Mouse (Mus musculus): ENCODE measurements around the gene Cactin.
A peak's percentile ranks its signal among the peaks of the same experiment; 100 is the strongest.

The Cactin gene

GRCm38 (mm10) chr10:81318589-81319329 lies 2.1 kb upstream of the Cactin start:
- no peak for DNase-seq (ENCODE audit: low read depth, low spot score)

DNA sequence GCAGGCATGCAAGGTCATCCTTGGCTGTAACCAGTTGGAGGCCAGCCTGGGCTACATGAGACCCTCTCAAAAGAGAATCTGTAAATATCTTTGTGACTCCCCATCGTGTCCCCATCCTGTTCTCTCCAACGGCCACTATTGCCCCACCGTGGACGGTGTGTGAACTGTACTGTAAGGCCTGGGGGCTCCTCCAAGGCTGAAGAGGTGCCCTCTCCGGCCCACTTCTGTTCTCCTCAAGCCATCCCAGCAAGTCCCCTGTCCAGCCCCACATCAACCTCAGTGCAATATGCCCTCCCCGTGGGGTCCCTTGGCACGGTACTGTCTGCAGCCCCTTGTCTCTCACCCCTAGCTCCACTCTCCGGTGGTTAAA lies 1.6 kb upstream of the Cactin start:
- DNase-seq (ENCODE audit: low read depth, low spot score), result peak; percentile 43

- no peak for DNase-seq (ENCODE audit: low read depth, low spot score)
Measured at GRCm38 (mm10) chr10:81319741-81320549, 958 bp upstream of the Cactin start.

DNA sequence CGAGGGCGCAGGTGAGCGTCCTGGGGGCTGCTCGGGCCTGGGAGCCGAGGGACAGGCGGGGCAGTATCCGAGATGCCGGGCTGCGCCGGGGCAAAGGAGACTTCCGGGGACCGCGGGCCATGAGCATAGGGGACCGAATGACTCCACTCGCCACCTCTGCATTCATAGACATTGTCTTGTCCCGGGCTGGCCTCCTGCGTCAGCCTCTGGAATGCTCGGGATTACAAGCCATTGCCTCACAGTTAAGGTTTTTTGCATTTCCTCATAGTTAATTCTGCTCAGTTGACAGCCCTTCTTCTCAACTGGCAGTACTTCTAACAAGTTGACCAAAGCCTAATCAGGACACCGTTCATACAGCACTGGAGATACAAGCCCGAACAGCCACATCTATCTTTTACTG lies 533 bp downstream of the Cactin start:
- no peak for DNase-seq (ENCODE audit: low read depth, low spot score)

DNA sequence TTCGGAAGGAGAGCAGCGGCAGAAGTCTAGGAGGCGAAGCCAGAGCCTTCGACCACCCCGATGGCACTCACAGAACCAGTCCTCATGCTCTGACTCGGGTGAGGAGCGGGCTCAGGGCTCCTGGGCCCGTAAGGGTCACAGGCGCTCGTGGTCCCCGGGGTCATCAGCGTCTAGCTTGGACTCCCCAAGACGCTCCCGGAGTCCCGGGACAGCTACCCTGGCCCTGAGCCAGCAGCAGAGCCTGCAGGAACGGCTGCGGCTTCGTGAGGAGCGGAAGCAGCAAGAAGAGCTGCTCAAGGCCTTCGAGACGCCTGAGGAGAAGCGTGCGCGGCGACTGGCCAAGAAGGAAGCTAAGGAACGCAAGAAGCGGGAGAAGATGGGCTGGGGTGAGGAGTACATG lies 1.5 kb downstream of the Cactin start:
- DNase-seq (ENCODE audit: low read depth, low spot score), result no peak

GRCm38 (mm10) chr10:81323141-81323775 lies 2.4 kb downstream of the Cactin start:
- DNase-seq (ENCODE audit: low read depth, low spot score), result no peak

DNA sequence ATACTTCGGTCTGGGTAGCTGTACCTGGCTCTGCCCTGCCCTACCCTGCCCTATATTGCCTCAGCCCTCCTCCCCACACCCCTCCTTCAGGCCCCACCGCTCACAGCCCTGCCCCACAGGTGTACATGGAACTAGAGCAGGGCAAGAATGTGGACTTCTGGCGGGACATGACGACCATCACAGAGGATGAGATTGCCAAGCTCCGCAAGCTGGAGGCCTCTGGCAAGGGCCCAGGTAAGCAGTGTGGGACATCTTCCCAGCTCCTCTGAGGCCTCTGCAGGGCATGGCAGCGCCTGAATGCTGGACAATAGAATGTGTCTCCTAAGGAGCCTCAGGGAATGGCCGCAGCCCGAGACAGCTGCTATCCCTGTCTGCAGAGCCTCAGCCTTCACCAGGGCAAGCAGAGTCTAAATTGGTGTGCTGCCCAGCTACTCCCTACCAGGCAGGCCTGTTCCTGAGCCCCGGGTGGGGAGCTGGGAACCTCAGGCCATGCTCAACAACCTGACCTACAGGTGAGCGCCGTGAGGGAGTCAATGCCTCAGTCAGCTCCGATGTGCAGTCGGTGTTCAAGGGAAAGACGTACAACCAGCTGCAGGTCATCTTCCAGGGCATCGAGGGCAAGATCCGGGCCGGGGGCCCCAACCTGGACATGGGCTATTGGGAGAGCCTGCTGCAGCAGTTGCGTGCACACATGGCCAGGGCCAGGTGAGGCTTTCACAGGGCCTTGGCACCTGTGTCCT lies 3.1 kb downstream of the Cactin start:
- DNase-seq (ENCODE audit: low read depth, low spot score), result no peak

DNA sequence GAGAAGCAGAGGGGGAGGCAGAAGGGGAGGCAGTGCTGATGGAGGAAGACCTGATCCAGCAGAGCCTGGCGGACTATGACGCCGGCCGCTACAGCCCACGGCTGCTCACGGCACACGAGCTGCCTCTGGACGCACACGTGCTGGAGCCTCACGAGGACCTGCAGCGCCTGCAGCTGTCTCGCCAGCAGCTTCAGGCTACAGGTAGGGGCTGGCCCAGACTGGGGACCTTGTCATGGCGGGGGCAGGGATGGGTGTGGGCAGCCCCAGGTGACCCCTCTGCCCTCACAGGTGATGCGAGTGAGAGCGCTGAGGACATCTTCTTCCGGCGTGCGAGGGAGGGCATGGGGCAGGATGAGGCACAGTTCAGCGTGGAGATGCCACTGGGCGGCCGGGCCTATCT lies 4.3 kb downstream of the Cactin start:
- no peak for DNase-seq (ENCODE audit: low read depth, low spot score)

DNA sequence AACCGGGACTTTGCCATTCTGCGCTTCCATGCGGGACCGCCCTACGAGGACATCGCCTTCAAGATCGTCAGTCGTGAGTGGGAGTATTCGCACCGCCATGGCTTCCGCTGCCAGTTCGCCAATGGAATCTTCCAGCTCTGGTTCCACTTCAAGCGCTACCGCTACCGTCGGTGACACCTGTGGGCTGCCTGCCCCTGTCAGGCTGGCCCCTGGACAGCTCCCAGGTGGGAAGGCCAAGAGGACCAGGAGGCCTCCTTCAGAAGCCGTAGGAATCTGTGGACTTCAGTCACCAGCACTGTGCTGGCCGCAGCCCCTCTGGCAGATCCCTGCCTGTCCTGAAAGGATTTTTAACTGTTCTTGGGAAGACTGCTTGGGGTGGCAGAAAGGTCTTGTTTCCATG lies 4.9 kb downstream of the Cactin start:
- DNase-seq (ENCODE audit: low read depth, low spot score), result no peak

DNA sequence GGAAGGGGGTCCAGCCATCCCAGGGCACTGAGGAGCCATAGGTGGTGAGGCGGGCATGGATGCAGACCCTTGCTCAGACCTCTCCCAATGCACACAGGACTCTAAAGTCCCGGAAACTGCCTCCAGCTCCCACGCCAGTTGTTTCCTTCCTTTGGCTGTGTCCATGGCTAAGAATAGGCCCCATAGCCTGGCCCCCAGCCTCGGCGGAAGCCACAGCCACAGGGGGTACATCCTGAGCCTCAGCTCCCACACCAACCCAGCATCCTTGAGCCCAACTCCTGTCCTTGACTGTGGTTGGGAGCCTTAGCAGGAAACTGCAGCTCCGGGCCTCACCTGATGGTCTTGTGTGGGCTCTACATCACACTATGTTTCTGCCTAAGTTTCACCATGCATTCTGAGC lies 6.0 kb downstream of the Cactin start:
- no peak for DNase-seq (ENCODE audit: low read depth, low spot score)

DNA sequence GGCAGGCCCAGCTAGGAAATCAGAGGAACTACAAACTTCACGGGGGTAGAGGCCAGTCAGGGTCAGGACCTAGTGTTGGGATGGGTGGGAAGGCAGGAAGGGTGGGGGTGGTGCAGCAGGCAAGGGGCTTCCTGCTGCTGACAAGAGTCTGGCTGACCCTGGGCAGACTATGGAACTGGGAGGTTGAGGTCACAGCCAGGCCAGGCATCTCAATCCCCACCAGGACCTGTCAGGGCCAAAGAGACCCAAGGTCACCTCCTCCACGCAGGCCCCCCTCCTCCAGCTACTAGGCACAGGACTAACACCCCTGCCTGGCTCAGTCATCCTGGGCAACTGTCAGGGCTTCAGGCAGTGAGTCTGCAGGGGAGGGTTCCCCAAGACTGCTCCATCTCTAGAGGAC lies 7.1 kb downstream of the Cactin start:
- DNase-seq (ENCODE audit: low read depth, low spot score), result no peak

GRCm38 (mm10) chr10:81328386-81328785 lies 7.5 kb downstream of the Cactin start, which contains the start of gene Tbxa2r:
Tbxa2r (plus strand) TSS chr10:81328731.
- peak; percentile 70 for DNase-seq (ENCODE audit: low read depth, low spot score)

DNA sequence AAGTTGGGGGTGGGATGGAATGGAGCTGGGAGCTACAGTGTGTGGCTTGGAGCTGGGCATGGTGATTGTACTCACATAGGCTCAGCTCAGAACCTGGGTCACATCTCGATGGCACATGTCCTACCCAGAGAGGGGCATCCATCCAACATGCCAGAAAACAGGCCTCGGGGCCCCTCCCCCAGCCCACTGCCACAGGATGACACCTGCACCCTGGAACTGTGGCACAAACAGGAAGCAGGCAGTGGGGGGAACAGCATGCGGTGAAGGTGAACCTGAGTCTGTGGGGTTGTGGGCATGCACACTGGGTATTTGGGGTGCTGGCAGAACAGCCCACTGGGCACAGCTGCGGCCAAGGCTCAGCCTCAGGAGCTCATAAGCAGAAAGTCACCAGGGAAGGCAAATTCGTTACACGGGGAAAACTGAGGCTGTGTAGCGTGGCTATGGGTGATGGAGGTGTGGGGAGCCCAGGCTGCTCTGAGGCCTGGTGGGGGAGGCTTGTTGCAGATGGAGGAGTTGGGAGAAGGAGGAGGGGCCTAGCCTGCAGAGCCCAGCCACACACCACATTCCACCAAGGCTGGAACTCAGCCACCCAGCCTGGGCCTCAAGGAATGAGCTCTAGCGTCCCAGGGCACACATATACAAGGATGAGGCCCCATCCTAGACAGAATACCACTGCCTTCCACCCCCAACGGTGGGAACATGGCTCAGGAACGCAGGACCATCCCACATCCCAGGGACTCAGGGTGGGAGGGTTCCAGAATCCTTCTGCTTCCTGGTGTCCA lies 8.5 kb downstream of the Cactin start:
- DNase-seq (ENCODE audit: low read depth, low spot score), result peak; percentile 64

- no peak for DNase-seq (ENCODE audit: low read depth, low spot score)
Measured at GRCm38 (mm10) chr10:81330007-81330406, 9.1 kb downstream of the Cactin start.

- no peak for DNase-seq (ENCODE audit: low read depth, low spot score)
Measured at GRCm38 (mm10) chr10:81332277-81332676, 11.4 kb downstream of the Cactin start.

GRCm38 (mm10) chr10:81334324-81334723 lies 13.4 kb downstream of the Cactin start:
- no peak for DNase-seq (ENCODE audit: low read depth, low spot score)

GRCm38 (mm10) chr10:81335393-81336340 lies 14.8 kb downstream of the Cactin start:
- no peak for DNase-seq (ENCODE audit: low read depth, low spot score)

DNA sequence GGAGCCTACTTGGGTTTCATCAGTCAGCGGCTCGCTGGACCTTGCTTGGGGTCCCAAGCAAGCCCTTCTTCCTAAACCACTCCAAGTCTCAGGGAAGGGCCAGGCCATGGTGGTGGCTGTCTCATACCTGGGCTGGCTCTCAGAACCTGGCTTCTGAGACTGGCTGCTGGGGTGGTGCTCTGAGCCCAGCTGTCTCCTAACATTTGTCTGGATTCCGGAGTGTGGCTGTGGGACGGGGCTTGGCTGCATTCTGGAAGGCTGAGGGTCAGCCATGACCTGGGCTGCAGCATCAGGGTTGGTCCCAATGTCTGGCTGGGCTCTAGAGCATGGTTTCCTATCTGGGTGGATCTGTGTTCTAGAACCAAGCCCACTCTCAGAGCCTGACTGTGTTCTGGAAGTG lies 15.7 kb downstream of the Cactin start:
- DNase-seq (ENCODE audit: low read depth, low spot score), result no peak

DNA sequence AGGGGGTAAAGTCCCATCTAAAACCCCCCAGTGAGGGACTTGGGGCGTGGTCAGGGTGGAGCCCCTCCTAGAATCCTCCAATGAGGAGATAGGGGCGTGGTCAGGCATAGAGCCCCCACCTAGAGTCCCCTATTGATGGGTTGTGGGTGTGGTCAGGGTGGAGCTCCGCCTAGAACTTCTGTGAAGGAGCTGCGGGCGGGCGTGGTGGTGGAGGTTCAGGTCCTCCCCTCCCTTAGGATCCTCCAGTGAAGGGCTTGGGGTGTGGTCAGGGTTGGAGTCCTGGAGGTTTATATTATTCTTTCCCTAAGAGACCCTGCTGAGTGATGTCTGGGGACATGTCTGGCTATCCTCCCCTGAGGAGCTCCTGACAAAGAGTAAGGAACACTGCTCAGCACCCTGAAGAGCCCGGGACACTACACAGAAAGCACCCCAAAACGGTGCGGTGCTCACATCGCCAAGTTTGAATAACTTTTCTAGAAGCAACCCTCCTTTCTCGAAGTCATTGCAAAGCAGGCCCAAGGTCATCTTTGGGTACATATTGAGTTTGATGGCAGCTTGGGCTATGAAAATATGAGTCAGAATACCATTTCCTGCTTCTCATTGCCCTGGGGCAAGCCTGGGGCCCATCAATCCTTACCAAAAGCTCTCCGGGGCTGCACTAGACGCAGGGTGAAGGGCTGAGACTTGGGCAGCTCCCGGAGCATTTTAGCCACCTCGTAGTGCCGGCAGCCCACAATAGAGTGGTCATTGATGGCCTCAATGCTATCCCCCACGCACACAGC lies 19.8 kb downstream of the Cactin start:
- DNase-seq (ENCODE audit: low read depth, low spot score), result no peak
